Mouse (Mus musculus): Measurements from ENCODE around the gene Stx8. TPM values are rescaled to one million over a fixed set of nuclear protein-coding genes. Genes with fewer than 3 reads are reported as not detected.

The Stx8 gene
- polyA plus RNA-seq, 1 experiment: 15.9 TPM

DNA sequence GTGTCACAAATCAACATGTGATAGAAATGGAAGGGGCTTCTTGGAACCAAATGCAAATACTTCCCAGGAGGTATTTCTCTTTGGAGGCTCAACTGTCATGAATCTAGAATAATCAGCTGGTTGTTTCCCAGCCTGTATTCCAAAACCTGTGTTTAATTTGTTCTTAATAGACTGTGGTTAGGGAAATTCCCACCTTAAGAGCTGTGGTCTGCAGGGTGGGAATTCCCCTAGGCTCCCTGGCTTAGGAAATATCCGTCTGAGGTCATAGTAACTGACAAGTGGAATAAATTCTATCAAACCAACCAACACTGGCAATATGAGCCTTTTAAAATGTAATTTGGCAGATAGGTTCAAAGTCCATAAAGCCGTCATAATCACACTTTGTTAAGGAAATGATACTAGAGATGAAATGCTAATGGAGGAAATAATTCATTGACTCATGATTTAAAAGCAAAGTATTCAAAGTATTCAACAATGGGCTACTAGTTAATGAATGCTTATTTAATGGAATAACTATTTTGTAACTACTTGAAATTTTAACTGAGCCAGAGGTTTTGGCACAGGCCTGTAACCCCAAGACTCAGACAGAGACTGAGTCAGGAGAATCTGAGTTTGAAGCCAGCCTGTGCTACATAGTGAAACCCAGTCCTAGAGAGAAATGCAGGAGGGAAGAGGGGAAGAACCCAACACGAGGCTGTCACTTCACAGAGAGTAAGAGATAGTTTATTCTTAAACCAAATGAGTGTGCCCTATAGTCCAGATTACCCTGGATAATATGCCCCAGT, 126.2 kb downstream of the Stx8 start:
- no peak for TF ChIP-seq USF1 (IDR thresholded peaks at IDR 0.05; ENCODE audit: low read depth)
- peak; percentile 18 for TF ChIP-seq MAX (IDR thresholded peaks at IDR 0.05)
- TF ChIP-seq CEBPB (IDR thresholded peaks at IDR 0.05; ENCODE audit: low read depth): peak; percentile 81
- peak; percentile 13 for TF ChIP-seq FOSL1 (IDR thresholded peaks at IDR 0.05; ENCODE audit: insufficient read depth, low read length, poor library complexity, severe bottlenecking)
- no peaks in the 10 kb centered on the region for H3K36me3 ChIP-seq (ENCODE audit: control insufficient read depth, insufficient read depth)
- no peak overlapping the region for H3K4me3 ChIP-seq (ENCODE audit: insufficient read depth, poor library complexity, severe bottlenecking)
- no peak overlapping the region for H3ac ChIP-seq (ENCODE audit: control insufficient read depth, insufficient read length, low read depth)
- no peaks in the 10 kb centered on the region for H3K27me3 ChIP-seq (ENCODE audit: control insufficient read depth, insufficient read depth, insufficient read length)
- no peaks in the 10 kb centered on the region for H3K79me2 ChIP-seq (ENCODE audit: control insufficient read depth, insufficient read depth)
- H3K79me3 ChIP-seq (ENCODE audit: low read depth): no peaks in the 10 kb centered on the region

DNA sequence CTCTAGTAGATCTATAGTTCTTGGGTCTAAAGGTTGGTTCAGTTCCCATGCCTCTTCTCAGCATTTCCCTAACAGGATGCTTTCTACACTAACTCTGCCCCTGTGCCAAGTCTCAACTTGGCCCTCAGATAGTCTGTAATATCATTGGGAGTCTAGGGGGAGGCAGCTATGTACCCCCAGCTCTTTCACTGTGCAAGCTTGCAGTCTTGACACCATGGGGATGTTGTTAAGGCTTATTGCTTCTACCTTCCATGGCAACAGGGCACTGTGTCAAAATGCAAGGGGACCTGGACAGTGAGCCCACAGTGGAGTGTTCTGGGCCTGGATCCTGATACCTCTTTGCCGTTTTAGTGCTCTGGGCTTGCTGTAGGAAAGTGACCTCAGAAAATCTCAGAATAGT, 135.6 kb downstream of the Stx8 start:
- Histone ChIP-seq H3K79me3 (ENCODE audit: low read depth) (no peaks in the 10 kb centered on the region), H3ac (ENCODE audit: control insufficient read depth, insufficient read length, low read depth) (no peak overlapping the region), H3K79me2 (ENCODE audit: control insufficient read depth, insufficient read depth) (no peaks in the 10 kb centered on the region), H3K4me3 (ENCODE audit: insufficient read depth, poor library complexity, severe bottlenecking) (no peak overlapping the region), H3K36me3 (ENCODE audit: control insufficient read depth, insufficient read depth) (no peaks in the 10 kb centered on the region), H3K27me3 (ENCODE audit: control insufficient read depth, insufficient read depth, insufficient read length) (no peaks in the 10 kb centered on the region)
- TF ChIP-seq MYOG (IDR thresholded peaks at IDR 0.05; ENCODE audit: control insufficient read depth, extremely low read depth, insufficient read length): no peak

DNA sequence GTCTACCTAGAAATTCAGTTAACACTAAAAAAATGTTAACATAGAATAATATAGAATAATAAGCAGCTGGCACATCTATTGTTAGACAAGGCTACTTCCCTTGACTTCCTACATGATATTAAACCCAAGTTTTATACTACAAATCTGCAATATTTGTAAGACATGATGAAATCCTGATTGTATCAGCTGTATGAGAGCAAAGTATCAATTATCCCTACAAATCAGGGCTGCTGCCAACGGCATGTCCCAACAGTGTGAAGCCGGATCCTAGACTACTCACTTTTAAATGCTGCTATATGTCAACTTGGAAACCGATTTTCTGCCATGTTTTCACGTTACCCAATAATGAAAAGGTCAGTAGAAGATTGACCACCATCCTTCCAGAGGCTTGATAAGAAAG, 137.5 kb downstream of the Stx8 start:
- no peaks in the 10 kb centered on the region for H3K79me3 ChIP-seq (ENCODE audit: low read depth)
- no peak overlapping the region for H3ac ChIP-seq (ENCODE audit: control insufficient read depth, insufficient read length, low read depth)
- H3K4me3 ChIP-seq (ENCODE audit: insufficient read depth, poor library complexity, severe bottlenecking): no peak overlapping the region
- no peaks in the 10 kb centered on the region for H3K27me3 ChIP-seq (ENCODE audit: control insufficient read depth, insufficient read depth, insufficient read length)
- no peaks in the 10 kb centered on the region for H3K79me2 ChIP-seq (ENCODE audit: control insufficient read depth, insufficient read depth)
- no peaks in the 10 kb centered on the region for H3K36me3 ChIP-seq (ENCODE audit: control insufficient read depth, insufficient read depth)
- no peak for TF ChIP-seq USF1 (IDR thresholded peaks at IDR 0.05; ENCODE audit: low read depth)
- no peak for TF ChIP-seq FOSL1 (IDR thresholded peaks at IDR 0.05; ENCODE audit: insufficient read depth, low read length, poor library complexity, severe bottlenecking)
- no peak for TF ChIP-seq CTCF (IDR thresholded peaks at IDR 0.05; ENCODE audit: control insufficient read depth, insufficient read depth, insufficient read length)
- TF ChIP-seq CEBPB (IDR thresholded peaks at IDR 0.05; ENCODE audit: low read depth): no peak
- TF ChIP-seq MYOD1 (IDR thresholded peaks at IDR 0.05; ENCODE audit: control insufficient read depth, insufficient read length, low read depth): no peak
- no peak for TF ChIP-seq MYOG (IDR thresholded peaks at IDR 0.05; ENCODE audit: control insufficient read depth, extremely low read depth, insufficient read length)
- TF ChIP-seq MAX (IDR thresholded peaks at IDR 0.05): no peak

DNA sequence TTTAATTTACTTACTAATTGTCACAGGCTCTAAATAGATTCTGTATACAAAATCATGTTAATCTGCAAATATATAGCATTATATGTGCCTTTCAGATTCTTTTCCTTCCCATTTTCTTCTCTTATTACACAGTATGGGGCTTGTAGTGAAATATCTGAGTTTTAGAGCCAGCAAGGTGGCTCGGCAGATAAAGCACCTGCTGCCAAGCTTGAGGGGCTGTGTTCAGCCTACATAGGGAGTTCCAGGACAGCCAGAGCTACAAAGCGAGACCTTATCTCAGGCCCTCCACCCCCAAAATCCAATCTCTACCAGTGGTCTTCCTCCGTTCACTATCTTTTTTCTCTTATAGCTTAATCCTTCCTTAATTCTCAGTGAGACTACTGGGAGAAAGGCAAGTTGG, 140.1 kb downstream of the Stx8 start:
- no peaks in the 10 kb centered on the region for H3K79me2 ChIP-seq (ENCODE audit: control insufficient read depth, insufficient read depth)
- no peaks in the 10 kb centered on the region for H3K79me3 ChIP-seq (ENCODE audit: low read depth)
- no peaks in the 10 kb centered on the region for H3K27me3 ChIP-seq (ENCODE audit: control insufficient read depth, insufficient read depth, insufficient read length)
- no peak for TF ChIP-seq MYOG (IDR thresholded peaks at IDR 0.05; ENCODE audit: control insufficient read depth, extremely low read depth, insufficient read length)
- no peak for TF ChIP-seq CEBPB (IDR thresholded peaks at IDR 0.05; ENCODE audit: low read depth)
- no peak for TF ChIP-seq FOSL1 (IDR thresholded peaks at IDR 0.05; ENCODE audit: insufficient read depth, low read length, poor library complexity, severe bottlenecking)
- no peak for TF ChIP-seq CTCF (IDR thresholded peaks at IDR 0.05; ENCODE audit: control insufficient read depth, insufficient read depth, insufficient read length)
- TF ChIP-seq MAX (IDR thresholded peaks at IDR 0.05): no peak
- TF ChIP-seq MYOD1 (IDR thresholded peaks at IDR 0.05; ENCODE audit: control insufficient read depth, insufficient read length, low read depth): no peak
- no peak for TF ChIP-seq USF1 (IDR thresholded peaks at IDR 0.05; ENCODE audit: low read depth)
- no peak overlapping the region for H3ac ChIP-seq (ENCODE audit: control insufficient read depth, insufficient read length, low read depth)
- H3K36me3 ChIP-seq (ENCODE audit: control insufficient read depth, insufficient read depth): peaks cover 5% of the 10 kb centered on the region
- H3K4me3 ChIP-seq (ENCODE audit: insufficient read depth, poor library complexity, severe bottlenecking): no peak overlapping the region

DNA sequence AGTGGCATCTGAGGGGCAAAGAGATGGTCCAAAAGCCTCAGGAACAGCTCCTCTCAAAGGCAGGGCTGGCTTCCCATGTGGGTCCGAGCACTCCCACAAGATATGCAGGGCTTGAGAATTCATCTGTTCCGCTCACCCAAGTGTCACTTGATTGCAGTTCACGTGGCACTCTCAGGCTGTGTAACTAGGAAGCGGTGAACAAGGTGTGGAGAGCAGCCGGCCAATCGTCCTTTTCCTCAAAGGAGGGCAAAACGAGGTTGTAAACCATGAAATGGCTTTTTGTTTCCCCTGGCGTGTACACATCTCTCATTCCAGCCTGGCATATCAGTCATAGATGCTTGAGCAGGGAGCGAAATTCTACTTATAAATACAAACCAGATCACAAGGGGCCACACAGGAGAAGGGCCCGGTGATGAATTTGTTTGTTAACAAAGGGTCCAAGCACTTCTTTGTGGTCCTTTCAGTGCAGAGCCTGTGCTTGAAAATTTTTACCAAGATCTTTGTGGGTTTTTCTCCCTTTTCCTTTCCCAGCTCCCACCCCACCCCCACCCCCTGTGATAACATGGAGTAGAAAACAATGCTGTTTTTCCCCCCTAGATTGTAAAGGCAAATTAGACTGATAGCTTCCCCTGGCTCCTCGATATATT, 147.6 kb downstream of the Stx8 start:
- H3K36me3 ChIP-seq (ENCODE audit: control insufficient read depth, insufficient read depth): peaks cover 5% of the 10 kb centered on the region
- no peaks in the 10 kb centered on the region for H3K79me3 ChIP-seq (ENCODE audit: low read depth)
- no peaks in the 10 kb centered on the region for H3K79me2 ChIP-seq (ENCODE audit: control insufficient read depth, insufficient read depth)
- no peak overlapping the region for H3ac ChIP-seq (ENCODE audit: control insufficient read depth, insufficient read length, low read depth)
- H3K4me3 ChIP-seq (ENCODE audit: insufficient read depth, poor library complexity, severe bottlenecking): no peak overlapping the region
- TF ChIP-seq MAX (IDR thresholded peaks at IDR 0.05): no peak
- TF ChIP-seq USF1 (IDR thresholded peaks at IDR 0.05; ENCODE audit: low read depth): no peak
- no peak for TF ChIP-seq CEBPB (IDR thresholded peaks at IDR 0.05; ENCODE audit: low read depth)
- no peak for TF ChIP-seq MYOG (IDR thresholded peaks at IDR 0.05; ENCODE audit: control insufficient read depth, extremely low read depth, insufficient read length)
- TF ChIP-seq MYOD1 (IDR thresholded peaks at IDR 0.05; ENCODE audit: control insufficient read depth, insufficient read length, low read depth): no peak
- no peak for TF ChIP-seq CTCF (IDR thresholded peaks at IDR 0.05; ENCODE audit: control insufficient read depth, insufficient read depth, insufficient read length)
- no peak for TF ChIP-seq FOSL1 (IDR thresholded peaks at IDR 0.05; ENCODE audit: insufficient read depth, low read length, poor library complexity, severe bottlenecking)
- H3K27me3 ChIP-seq (ENCODE audit: control insufficient read depth, insufficient read depth, insufficient read length): no peaks in the 10 kb centered on the region

DNA sequence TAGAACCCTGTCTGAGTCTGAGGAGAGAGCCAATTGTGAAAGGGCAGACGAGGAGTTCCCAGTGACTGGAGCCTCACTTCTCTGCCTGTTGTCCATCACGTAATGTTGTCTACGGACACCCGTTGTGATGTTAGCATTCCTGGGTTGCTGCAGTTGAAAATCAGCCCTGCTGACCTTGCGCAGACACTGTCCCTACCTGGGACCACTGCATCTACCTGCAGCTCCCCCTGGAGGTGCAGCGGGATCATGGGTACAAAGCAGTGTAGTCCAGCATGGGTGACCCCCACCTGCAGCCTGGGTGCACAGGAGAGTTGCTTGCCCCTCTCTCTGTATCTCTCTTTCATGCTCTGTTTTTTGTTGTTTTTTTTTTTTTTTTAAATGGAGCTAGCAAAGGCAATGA, 148.2 kb downstream of the Stx8 start:
- Histone ChIP-seq H3K79me3 (ENCODE audit: low read depth) (no peaks in the 10 kb centered on the region), H3ac (ENCODE audit: control insufficient read depth, insufficient read length, low read depth) (no peak overlapping the region), H3K27me3 (ENCODE audit: control insufficient read depth, insufficient read depth, insufficient read length) (no peaks in the 10 kb centered on the region), H3K79me2 (ENCODE audit: control insufficient read depth, insufficient read depth) (no peaks in the 10 kb centered on the region), H3K4me3 (ENCODE audit: insufficient read depth, poor library complexity, severe bottlenecking) (no peak overlapping the region), H3K36me3 (ENCODE audit: control insufficient read depth, insufficient read depth) (peaks cover 5% of the 10 kb centered on the region)
- no peak for TF ChIP-seq CTCF (IDR thresholded peaks at IDR 0.05; ENCODE audit: control insufficient read depth, insufficient read depth, insufficient read length)
- TF ChIP-seq USF1 (IDR thresholded peaks at IDR 0.05; ENCODE audit: low read depth): no peak
- TF ChIP-seq MYOD1 (IDR thresholded peaks at IDR 0.05; ENCODE audit: control insufficient read depth, insufficient read length, low read depth): no peak
- TF ChIP-seq CEBPB (IDR thresholded peaks at IDR 0.05; ENCODE audit: low read depth): no peak
- TF ChIP-seq MYOG (IDR thresholded peaks at IDR 0.05; ENCODE audit: control insufficient read depth, extremely low read depth, insufficient read length): no peak
- TF ChIP-seq FOSL1 (IDR thresholded peaks at IDR 0.05; ENCODE audit: insufficient read depth, low read length, poor library complexity, severe bottlenecking): no peak
- no peak for TF ChIP-seq MAX (IDR thresholded peaks at IDR 0.05)
